Mouse (Mus musculus): ENCODE measurements around the gene Zfhx3.

DNA sequence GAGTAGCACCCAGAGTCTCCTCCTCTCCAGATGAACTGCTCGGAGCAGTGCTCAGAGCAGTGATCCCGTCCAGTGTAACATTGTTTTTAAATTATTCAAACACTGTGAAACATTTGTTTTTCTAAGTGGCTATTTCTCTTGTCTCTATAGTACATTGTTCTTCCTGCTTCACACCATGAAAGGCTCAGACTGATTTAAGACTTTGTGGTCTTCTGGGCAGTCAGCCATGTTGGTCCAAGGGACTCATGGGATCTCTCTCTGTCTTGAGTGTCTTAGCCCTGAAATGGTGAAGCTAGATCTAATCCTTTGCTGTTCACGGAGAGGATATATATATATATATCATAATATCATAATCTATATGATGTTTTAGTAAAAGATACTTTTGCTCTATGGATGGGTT, 480.1 kb downstream of the Zfhx3 start:
- no peak for TF ChIP-seq CTCF (IDR thresholded peaks at IDR 0.05; ENCODE audit: low read depth, low read length)
- no peak for TF ChIP-seq POLR2A (IDR thresholded peaks at IDR 0.05; ENCODE audit: insufficient read depth, low read length)
- TF ChIP-seq EP300 (IDR thresholded peaks at IDR 0.05; ENCODE audit: insufficient read depth, low read depth, low read length): no peak
